Mouse (Mus musculus) heart, embryonic 15.5 days (tissue): Measurements from ENCODE around the gene Tln2. TPM values are rescaled to one million over a fixed set of nuclear protein-coding genes. Genes with fewer than 3 reads are reported as not detected.

Experiments
- ATAC-seq: fragments of 200-750 bp; cut with Nextera tagmentation; replicated peaks from 2 replicates; pipeline ENCODE4 v1.8.0; 2017; ENCODE audit warnings: low read depth, moderate TSS enrichment; ENCODE audit not compliant: insufficient number of reproducible peaks, insufficient read depth, low FRiP score
- H3K27ac ChIP-seq: fragments of 300-500 bp; sonication (generic); 2 replicates; pipeline ENCODE4 v1.5.1; 2015; ENCODE audit warnings: mild to moderate bottlenecking, inconsistent platforms
- H3K27me3 ChIP-seq: fragments of 300-500 bp; sonication (generic); 2 replicates; pipeline ENCODE4 v1.6.1; 2015; ENCODE audit warnings: inconsistent platforms
- H3K36me3 ChIP-seq: fragments of 300-500 bp; sonication (generic); 2 replicates; pipeline ENCODE4 v1.6.1; 2015; ENCODE audit warnings: mild to moderate bottlenecking, inconsistent platforms
- H3K4me1 ChIP-seq: fragments of 300-500 bp; sonication (generic); replicated peaks from 2 replicates; pipeline ENCODE4 v1.6.1; 2015; ENCODE audit warnings: inconsistent platforms
- H3K4me2 ChIP-seq: fragments of 300-500 bp; sonication (generic); 2 replicates; pipeline ENCODE4 v1.6.1; 2015; ENCODE audit warnings: inconsistent platforms, mild to moderate bottlenecking, moderate library complexity
- H3K4me3 ChIP-seq: fragments of 300-500 bp; sonication (generic); 2 replicates; pipeline ENCODE4 v1.5.1; 2015; ENCODE audit warnings: mild to moderate bottlenecking, inconsistent platforms
- H3K9ac ChIP-seq: fragments of 300-500 bp; sonication (generic); 2 replicates; pipeline ENCODE4 v1.6.1; 2015; ENCODE audit warnings: mild to moderate bottlenecking, inconsistent platforms
- H3K9me3 ChIP-seq: fragments of 300-500 bp; sonication (generic); replicated peaks from 2 replicates; pipeline ENCODE4 v1.6.1; 2016; ENCODE audit warnings: inconsistent platforms
- WGBS: fragments of 180-500 bp; shearing (Covaris S2); methylation state at CpG from one replicate; pipeline ENCODE4 v1.1.7; 2015; ENCODE audit warnings: mixed read lengths; 5-methylcytosine and 5-hydroxymethylcytosine counted together
- polyA plus RNA-seq: library from polyadenylated mRNA; unstranded; fragments of >200 nt; fragmentation: Nextera tagmentation; extraction: Ambion mirVana; gene quantifications from 2 replicates; pipeline ENCODE4 v1.2.1, GENCODE M21; 2015

Gene Tln2
- polyA plus RNA-seq, 1 experiment from 2014 or later, result 65.7 TPM

- H3K9me3 ChIP-seq, result no peaks in the 10 kb centered on the region
- H3K27ac ChIP-seq, result no peak overlapping the region
- no peaks in the 10 kb centered on the region for H3K36me3 ChIP-seq
- ATAC-seq, result no peak
- no peak overlapping the region for H3K4me3 ChIP-seq
- 95% methylated on average over 8 of the region's 8 CpGs for WGBS
- no peaks in the 10 kb centered on the region for H3K27me3 ChIP-seq
- H3K4me1 ChIP-seq, result peaks cover 10% of the 10 kb centered on the region
- no peak overlapping the region for H3K9ac ChIP-seq
- H3K4me2 ChIP-seq, result no peak overlapping the region
Measured at GRCm38 (mm10) chr9:67196609-67197008, 362.9 kb downstream of the Tln2 start.

- WGBS, result 84% methylated on average over 7 of the region's 7 CpGs
- no peak overlapping the region for H3K27ac ChIP-seq
- H3K27me3 ChIP-seq, result no peaks in the 10 kb centered on the region
- no peaks in the 10 kb centered on the region for H3K9me3 ChIP-seq
- no peak overlapping the region for H3K4me3 ChIP-seq
- no peak overlapping the region for H3K9ac ChIP-seq
- H3K4me1 ChIP-seq, result peaks cover 14% of the 10 kb centered on the region
- ATAC-seq, result no peak
- H3K36me3 ChIP-seq, result no peaks in the 10 kb centered on the region
- H3K4me2 ChIP-seq, result no peak overlapping the region
Measured at GRCm38 (mm10) chr9:67195306-67195705, 364.2 kb downstream of the Tln2 start.

DNA sequence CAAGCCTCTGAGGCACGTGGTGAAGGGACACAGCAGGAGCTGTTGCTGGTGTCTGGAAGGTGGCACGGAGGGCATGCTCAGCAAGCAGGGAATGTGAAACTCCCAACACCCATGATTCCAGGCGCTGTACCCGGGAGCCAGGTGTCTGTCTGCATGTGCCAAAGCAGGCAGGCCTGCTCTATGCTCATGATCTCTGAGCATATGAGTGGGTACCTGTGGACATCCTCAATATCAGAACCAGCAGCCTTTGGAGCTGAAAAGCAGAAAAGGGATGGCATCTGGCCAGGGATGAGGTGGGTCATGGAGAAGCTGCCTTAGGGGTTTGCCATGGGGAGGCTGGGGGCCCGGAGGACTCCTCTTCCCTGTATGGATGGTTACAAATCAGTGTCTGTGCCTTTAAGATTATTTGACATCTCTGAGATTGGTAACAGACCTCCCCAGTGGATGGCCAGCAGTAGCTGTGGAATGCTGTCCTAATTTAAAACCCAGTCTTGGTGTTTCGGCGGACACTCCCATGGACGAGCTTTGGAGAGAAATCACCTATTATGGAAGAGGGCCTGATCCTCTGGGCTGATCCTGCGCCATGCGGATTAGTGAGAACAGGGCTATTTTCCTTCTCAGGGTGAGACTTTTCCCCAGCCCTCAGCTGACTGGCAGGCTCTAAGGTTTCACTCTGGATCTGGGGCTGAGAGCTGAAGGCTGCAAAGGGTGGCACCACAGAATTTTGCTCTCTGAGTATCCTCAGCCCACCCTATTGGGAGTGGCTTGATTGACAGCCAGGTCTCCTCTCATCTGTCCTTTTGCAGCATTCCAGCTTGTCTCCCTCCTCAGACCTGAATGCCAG lies 367.8 kb downstream of the Tln2 start:
- ATAC-seq, result peak; percentile 73
- Histone ChIP-seq H3K9ac (peak overlapping the region; percentile 32), H3K36me3 (no peaks in the 10 kb centered on the region), H3K4me1 (peaks cover 14% of the 10 kb centered on the region), H3K27ac (peak overlapping the region; percentile 83), H3K27me3 (no peaks in the 10 kb centered on the region), H3K4me2 (peak overlapping the region; percentile 41), H3K4me3 (peak overlapping the region; percentile 3; the same call in 1 of the 2 replicates), H3K9me3 (no peaks in the 10 kb centered on the region)
- 30% methylated on average over 10 of the region's 10 CpGs for WGBS

GRCm38 (mm10) chr9:67187686-67188085 lies 371.8 kb downstream of the Tln2 start:
- Histone ChIP-seq H3K4me1 (peaks cover 14% of the 10 kb centered on the region), H3K27me3 (no peaks in the 10 kb centered on the region), H3K4me2 (no peak overlapping the region), H3K36me3 (no peaks in the 10 kb centered on the region), H3K9ac (no peak overlapping the region), H3K27ac (no peak overlapping the region), H3K9me3 (no peaks in the 10 kb centered on the region), H3K4me3 (no peak overlapping the region)
- WGBS, result 75% methylated on average over 5 of the region's 5 CpGs
- no peak for ATAC-seq

DNA sequence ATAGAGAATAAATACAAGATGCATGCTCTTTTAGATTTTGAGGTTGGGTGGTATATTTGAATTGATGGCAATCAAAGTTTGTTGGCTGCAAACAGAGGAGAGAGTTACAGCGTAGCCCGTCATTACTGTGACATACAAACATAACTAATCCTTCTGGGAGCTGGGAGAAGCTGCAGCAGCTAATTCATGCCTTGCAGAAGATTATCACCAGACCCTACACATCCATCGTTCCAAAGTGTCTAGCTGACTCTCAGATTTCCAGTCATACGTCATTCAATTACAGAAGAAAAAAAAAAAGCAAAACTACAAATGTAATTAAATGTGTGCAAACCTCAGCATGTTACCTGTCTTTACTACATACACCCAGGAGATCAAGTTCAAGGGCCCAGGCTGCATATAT lies 372.3 kb downstream of the Tln2 start:
- no peak for ATAC-seq
- H3K27me3 ChIP-seq, result no peaks in the 10 kb centered on the region
- peaks cover 13% of the 10 kb centered on the region for H3K4me1 ChIP-seq
- H3K36me3 ChIP-seq, result no peaks in the 10 kb centered on the region
- no peak overlapping the region for H3K27ac ChIP-seq
- H3K4me2 ChIP-seq, result no peak overlapping the region
- H3K9ac ChIP-seq, result no peak overlapping the region
- H3K4me3 ChIP-seq, result no peak overlapping the region
- H3K9me3 ChIP-seq, result no peaks in the 10 kb centered on the region
- 64% methylated on average over 4 of the region's 4 CpGs for WGBS

GRCm38 (mm10) chr9:67184556-67184955 lies 374.9 kb downstream of the Tln2 start:
- H3K27me3 ChIP-seq, result no peaks in the 10 kb centered on the region
- 79% methylated on average over 2 of the region's 2 CpGs for WGBS

GRCm38 (mm10) chr9:67183520-67183919 lies 376.0 kb downstream of the Tln2 start:
- no peak overlapping the region for H3K27ac ChIP-seq
- WGBS, result 84% methylated on average over 2 of the region's 2 CpGs
- H3K4me1 ChIP-seq, result peaks cover 11% of the 10 kb centered on the region

More at GRCm38 (mm10) chr9:67184556-67184955, 374.9 kb downstream of the Tln2 start:
- no peak for ATAC-seq
- H3K27ac ChIP-seq, result no peak overlapping the region
- no peaks in the 10 kb centered on the region for H3K36me3 ChIP-seq
- H3K4me1 ChIP-seq, result 0 out of 2 replicates have a peak, but pooled peaks cover 7% of the 10 kb centered on the region
- H3K9ac ChIP-seq, result no peak overlapping the region
- no peaks in the 10 kb centered on the region for H3K9me3 ChIP-seq
- no peak overlapping the region for H3K4me3 ChIP-seq
- no peak overlapping the region for H3K4me2 ChIP-seq

DNA sequence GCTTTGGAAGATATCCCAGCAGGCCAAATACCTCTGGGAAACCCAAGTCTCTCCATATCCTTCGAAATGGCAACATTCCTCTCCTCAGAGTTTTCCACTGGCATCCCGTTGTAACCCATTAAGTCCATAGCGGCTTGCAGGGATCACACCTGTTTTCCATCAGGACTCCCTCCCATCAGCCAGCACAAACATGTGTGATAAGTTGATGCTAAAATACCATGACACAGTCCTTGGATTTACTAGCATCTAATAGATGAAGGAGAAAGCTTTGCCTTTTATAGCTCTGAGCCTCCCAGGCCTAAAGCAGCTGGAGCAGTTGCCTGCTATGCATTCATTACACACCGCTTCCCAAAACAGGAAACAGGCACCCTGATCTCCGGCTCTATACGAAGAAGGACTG lies 377.5 kb downstream of the Tln2 start:
- H3K4me2 ChIP-seq, result no peak overlapping the region
- no peak for ATAC-seq
- no peaks in the 10 kb centered on the region for H3K36me3 ChIP-seq
- 0 out of 2 replicates have a peak overlapping the region, but pooled peaks have one; percentile 26 for H3K27ac ChIP-seq
- no peaks in the 10 kb centered on the region for H3K27me3 ChIP-seq
- H3K9me3 ChIP-seq, result no peaks in the 10 kb centered on the region
- H3K4me3 ChIP-seq, result no peak overlapping the region
- H3K9ac ChIP-seq, result no peak overlapping the region
- H3K4me1 ChIP-seq, result peaks cover 16% of the 10 kb centered on the region
- 40% methylated on average over 6 of the region's 6 CpGs for WGBS

More at GRCm38 (mm10) chr9:67183520-67183919, 376.0 kb downstream of the Tln2 start:
- H3K27me3 ChIP-seq, result no peaks in the 10 kb centered on the region
- H3K4me3 ChIP-seq, result no peak overlapping the region
- no peaks in the 10 kb centered on the region for H3K36me3 ChIP-seq
- no peak for ATAC-seq
- no peaks in the 10 kb centered on the region for H3K9me3 ChIP-seq
- H3K9ac ChIP-seq, result no peak overlapping the region
- H3K4me2 ChIP-seq, result no peak overlapping the region

- WGBS, result 82% methylated on average over 1 of the region's 1 CpGs
- Histone ChIP-seq H3K9ac (no peak overlapping the region), H3K36me3 (no peaks in the 10 kb centered on the region), H3K9me3 (no peaks in the 10 kb centered on the region), H3K27me3 (no peaks in the 10 kb centered on the region), H3K4me3 (no peak overlapping the region), H3K27ac (no peak overlapping the region), H3K4me1 (peaks cover 16% of the 10 kb centered on the region), H3K4me2 (no peak overlapping the region)
- no peak for ATAC-seq
Measured at GRCm38 (mm10) chr9:67178709-67179108, 380.8 kb downstream of the Tln2 start.

- ATAC-seq, result no peak
- Histone ChIP-seq H3K9ac (no peak overlapping the region), H3K9me3 (no peaks in the 10 kb centered on the region), H3K27me3 (no peaks in the 10 kb centered on the region), H3K27ac (no peak overlapping the region), H3K4me3 (no peak overlapping the region), H3K36me3 (no peaks in the 10 kb centered on the region), H3K4me2 (no peak overlapping the region), H3K4me1 (peaks cover 16% of the 10 kb centered on the region)
- WGBS, result 52% methylated on average over 5 of the region's 5 CpGs
Measured at GRCm38 (mm10) chr9:67178203-67178602, 381.3 kb downstream of the Tln2 start.

DNA sequence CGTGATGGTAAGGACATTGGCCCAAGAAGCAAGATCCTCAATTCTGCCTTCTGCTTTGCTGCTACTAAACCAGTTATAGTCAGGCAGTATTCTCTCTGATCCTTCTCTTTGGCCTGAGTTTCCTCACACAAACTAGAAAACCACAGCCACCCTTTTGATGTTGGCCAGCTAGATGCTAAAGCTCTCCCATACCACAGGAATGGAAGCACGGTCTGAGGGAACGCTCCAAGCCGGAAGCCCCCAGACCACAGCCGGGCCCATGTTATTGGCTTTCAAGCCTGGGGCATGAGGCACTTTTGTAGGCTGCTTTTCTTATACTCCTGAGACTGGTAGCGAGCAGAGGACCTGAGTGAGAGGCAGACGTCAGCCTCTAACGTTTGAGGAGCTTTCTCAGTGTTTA lies 383.4 kb downstream of the Tln2 start:
- Histone ChIP-seq H3K4me2 (no peak overlapping the region), H3K27me3 (no peaks in the 10 kb centered on the region), H3K9me3 (no peaks in the 10 kb centered on the region), H3K4me3 (no peak overlapping the region), H3K9ac (no peak overlapping the region), H3K36me3 (no peaks in the 10 kb centered on the region), H3K27ac (no peak overlapping the region), H3K4me1 (peaks cover 9% of the 10 kb centered on the region)
- 80% methylated on average over 8 of the region's 8 CpGs for WGBS
- no peak for ATAC-seq

DNA sequence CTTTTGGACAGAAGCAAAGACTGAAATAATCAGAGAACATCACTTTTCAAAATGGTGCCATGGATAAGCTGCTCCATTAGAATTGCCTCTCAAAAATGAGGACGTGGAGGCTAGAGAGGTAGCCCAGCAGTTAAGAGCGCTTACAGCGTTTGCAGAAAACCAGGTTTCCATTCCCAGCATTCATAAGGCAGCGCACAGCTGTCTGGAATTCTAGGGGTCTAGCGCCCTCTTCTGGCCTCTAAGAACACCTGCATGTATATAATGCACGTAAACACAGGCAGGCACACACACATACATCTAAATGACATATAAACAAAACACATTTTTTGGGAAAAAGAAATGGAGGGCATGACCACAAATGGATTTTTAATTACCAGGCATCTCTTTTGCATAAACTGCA lies 385.7 kb downstream of the Tln2 start:
- Histone ChIP-seq H3K36me3 (no peaks in the 10 kb centered on the region), H3K27ac (no peak overlapping the region), H3K4me2 (no peak overlapping the region), H3K4me3 (no peak overlapping the region), H3K4me1 (peaks cover 28% of the 10 kb centered on the region), H3K9ac (no peak overlapping the region), H3K9me3 (no peaks in the 10 kb centered on the region), H3K27me3 (no peaks in the 10 kb centered on the region)
- ATAC-seq, result no peak
- WGBS, result 88% methylated on average over 6 of the region's 6 CpGs
